Mouse (Mus musculus): ENCODE data around the gene Olfml2a. TPM values are rescaled to one million over a fixed set of nuclear protein-coding genes. Genes with fewer than 3 reads are reported as not detected.
A peak's percentile ranks its signal among the peaks of the same experiment; 100 is the strongest.

The Olfml2a gene
- 5.0 and 5.1 TPM in 2 replicates for polyA plus RNA-seq (2015; fragmentation: Nextera tagmentation; extraction: Ambion mirVana)

DNA sequence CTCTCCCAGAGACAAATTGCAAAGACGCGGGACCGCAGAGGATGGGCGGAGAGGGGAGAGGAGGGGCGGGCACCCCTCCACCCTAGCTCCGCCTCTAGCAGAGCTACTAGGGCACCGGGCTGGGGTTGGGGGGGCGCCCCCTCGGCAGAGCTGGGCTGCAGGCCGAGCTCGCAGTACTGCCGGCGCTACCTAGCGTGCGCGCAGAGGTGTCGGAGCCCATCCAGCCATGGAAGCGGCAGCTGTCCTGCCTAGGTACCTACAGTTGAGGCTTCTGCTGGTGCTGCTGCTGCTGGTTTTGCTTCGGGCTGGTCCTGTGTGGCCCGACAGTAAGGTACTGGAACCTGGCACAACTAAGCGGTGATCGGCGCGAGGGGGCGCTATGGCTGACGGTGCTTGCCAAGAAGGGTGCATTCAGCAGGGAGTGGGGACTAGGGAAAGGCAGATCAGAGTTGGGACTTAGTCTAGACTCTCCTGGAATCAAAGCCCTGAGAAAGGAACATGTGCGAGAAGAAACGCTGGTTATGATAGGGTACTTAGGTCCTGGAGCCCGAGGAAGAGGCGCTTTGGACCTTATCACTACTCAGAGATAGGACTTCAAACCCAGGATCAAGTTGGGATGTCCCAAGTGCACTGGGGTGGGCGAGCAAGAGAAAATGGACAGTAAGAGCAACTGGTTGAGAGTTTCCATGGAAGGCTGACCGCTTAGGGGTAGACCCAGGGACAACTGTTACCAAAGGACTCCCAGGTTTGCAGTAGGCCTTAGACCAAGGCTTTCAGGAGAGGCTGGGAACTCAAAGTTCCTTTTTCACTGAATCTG, at the start of gene Olfml2a:
Olfml2a (plus strand) TSS at position 128 of the 817 bp plus-strand sequence.
- Histone ChIP-seq H3K4me1 (peaks cover 39% of the 10 kb centered on the region), H3K27me3 (replicated peaks) (peaks cover 17% of the 10 kb centered on the region; the same call in 1 of the 2 replicates), H3K4me2 (peak within 1 kb of the TSS; percentile 83), H3K9me3 (no peaks in the 10 kb centered on the region), H3K27ac (replicated peaks) (peak within 1 kb of the TSS; percentile 9; the same call in 1 of the 2 replicates), H3K36me3 (no peaks in the 10 kb centered on the region), H3K9ac (peak within 1 kb of the TSS; percentile 78), H3K4me3 (peak within 1 kb of the TSS; percentile 54)
- peak; percentile 52 for ATAC-seq (ENCODE audit: extremely low read depth, insufficient number of reproducible peaks, low FRiP score, low TSS enrichment)
- WGBS = 6% methylated on average over 32 of the region's 32 CpGs

DNA sequence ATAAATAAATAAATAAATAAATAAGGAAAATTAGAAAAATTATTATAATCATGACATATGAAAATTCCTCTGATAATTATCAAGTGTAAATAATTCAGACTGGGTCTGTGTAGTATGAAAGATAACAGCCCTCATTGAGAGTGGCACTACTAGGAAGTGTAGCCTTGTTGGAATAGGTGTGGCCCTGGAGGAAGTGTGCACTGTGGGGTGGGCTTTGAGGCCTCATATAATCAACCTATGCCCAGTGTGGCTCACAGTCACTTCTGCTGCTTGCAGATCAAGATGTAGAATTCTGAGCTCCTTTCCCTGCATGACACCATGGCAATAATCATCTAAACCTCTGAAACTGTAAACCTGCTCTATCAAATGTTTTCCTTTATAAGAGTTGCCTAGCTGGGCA, 28.9 kb upstream of the Olfml2a start:
- no peak for ATAC-seq (ENCODE audit: extremely low read depth, insufficient number of reproducible peaks, low FRiP score, low TSS enrichment)
- Histone ChIP-seq H3K36me3 (no peaks in the 10 kb centered on the region; the same call in 1 of the 2 replicates), H3K4me3 (no peak overlapping the region), H3K9me3 (no peaks in the 10 kb centered on the region; the same call in 1 of the 2 replicates), H3K27me3 (replicated peaks) (no peaks in the 10 kb centered on the region), H3K27ac (replicated peaks) (no peak overlapping the region), H3K4me2 (no peak overlapping the region), H3K4me1 (peaks cover 14% of the 10 kb centered on the region; the same call in 1 of the 2 replicates), H3K9ac (no peak overlapping the region)

DNA sequence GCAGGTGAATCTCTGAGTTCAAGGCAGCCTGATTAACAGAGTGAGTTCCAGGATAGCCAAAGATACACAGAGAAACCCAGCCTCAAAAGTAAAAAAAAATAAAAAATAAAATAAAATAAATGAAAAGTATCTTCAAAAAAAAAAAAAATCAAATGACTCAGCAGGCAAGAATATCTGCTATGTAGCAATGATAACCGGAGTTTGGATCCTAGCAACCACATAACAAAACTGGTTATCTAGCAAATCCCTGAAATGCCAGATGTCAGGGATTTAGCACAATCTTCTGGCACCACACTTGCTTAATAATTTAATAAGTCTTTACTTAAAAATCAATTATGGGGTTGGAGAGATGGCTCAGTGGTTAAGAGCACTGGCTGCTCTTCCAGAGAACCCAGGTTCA, 27.5 kb upstream of the Olfml2a start:
- Histone ChIP-seq H3K9me3 (no peaks in the 10 kb centered on the region), H3K4me1 (peaks cover 7% of the 10 kb centered on the region; the same call in 1 of the 2 replicates), H3K27me3 (replicated peaks) (no peaks in the 10 kb centered on the region), H3K36me3 (no peaks in the 10 kb centered on the region), H3K4me3 (no peak overlapping the region), H3K9ac (no peak overlapping the region), H3K4me2 (no peak overlapping the region), H3K27ac (replicated peaks) (no peak overlapping the region)
- 84% methylated on average over 1 of the region's 1 CpGs for WGBS
- no peak for ATAC-seq (ENCODE audit: extremely low read depth, insufficient number of reproducible peaks, low FRiP score, low TSS enrichment)

DNA sequence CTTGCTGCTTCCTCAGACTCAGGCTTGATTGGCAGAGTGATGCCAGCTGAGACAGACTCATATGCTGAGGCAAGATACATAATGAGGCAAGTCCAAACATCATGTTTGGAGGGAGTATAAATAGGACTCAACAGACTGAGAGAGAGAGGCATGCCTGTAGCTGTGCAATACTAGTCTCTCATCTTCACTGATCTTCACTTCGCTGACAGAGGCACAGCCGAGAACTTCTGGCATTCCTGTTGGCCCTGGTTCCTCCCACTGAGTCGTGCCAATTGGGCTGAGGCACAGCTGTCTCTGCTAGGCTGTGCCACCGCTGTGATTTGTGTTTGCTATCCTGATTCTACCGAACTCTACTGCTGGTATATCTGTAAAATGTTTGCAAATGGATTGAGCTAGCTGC, 25.7 kb upstream of the Olfml2a start:
- no peak overlapping the region for H3K4me3 ChIP-seq
- H3K27ac ChIP-seq (replicated peaks) = no peak overlapping the region
- no peaks in the 10 kb centered on the region for H3K36me3 ChIP-seq
- H3K4me2 ChIP-seq = no peak overlapping the region
- no peaks in the 10 kb centered on the region for H3K9me3 ChIP-seq
- no peak for ATAC-seq (ENCODE audit: extremely low read depth, insufficient number of reproducible peaks, low FRiP score, low TSS enrichment)
- WGBS = 41% methylated on average over 5 of the region's 5 CpGs
- no peak overlapping the region for H3K9ac ChIP-seq
- H3K4me1 ChIP-seq = peaks cover 7% of the 10 kb centered on the region; the same call in 1 of the 2 replicates
- H3K27me3 ChIP-seq (replicated peaks) = no peaks in the 10 kb centered on the region

DNA sequence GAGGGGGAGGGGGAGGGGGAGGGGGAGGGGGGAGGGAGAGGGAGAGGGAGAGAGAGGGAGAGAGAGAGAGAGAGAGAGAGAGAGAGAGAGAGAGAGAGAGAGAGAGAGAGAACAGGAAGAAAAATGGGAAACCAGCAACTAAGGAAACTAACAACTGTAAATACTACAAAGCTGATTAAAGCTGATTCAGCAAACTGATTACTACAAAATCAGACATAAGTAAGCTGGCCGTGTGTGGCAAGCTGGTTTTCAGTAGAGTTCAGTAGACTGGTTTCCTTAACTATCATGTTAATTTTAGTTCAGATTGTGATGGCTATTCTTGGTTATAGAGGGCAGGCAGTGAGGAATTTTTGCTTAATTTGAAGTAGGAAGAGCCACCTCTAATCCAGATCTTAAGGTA, 23.2 kb upstream of the Olfml2a start:
- 63% methylated on average over 1 of the region's 1 CpGs for WGBS
- no peak overlapping the region for H3K9ac ChIP-seq
- H3K4me3 ChIP-seq = no peak overlapping the region
- H3K9me3 ChIP-seq = no peaks in the 10 kb centered on the region
- no peak overlapping the region for H3K27ac ChIP-seq (replicated peaks)
- peaks cover 7% of the 10 kb centered on the region; the same call in 1 of the 2 replicates for H3K4me1 ChIP-seq
- H3K27me3 ChIP-seq (replicated peaks) = no peaks in the 10 kb centered on the region
- no peaks in the 10 kb centered on the region for H3K36me3 ChIP-seq
- no peak for ATAC-seq (ENCODE audit: extremely low read depth, insufficient number of reproducible peaks, low FRiP score, low TSS enrichment)
- H3K4me2 ChIP-seq = no peak overlapping the region

DNA sequence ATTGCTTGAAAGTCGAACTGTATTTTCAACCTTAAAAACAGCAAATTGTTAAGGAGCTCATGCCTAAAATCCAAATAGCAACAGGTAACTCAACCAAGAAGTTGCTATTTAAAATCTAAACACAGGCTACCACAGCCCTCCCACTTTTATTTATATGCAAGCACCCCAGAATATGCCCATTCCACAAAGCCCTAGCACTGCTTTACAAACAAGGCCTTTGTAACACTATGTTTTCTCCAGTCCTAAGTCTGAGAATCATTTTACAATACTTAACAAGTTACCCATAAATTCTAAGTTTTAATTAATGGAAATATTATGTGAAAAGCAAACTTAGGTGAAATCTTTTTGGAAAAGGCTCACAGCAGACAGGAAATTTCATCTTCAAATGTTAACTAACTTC, 17.3 kb upstream of the Olfml2a start:
- Histone ChIP-seq H3K27ac (replicated peaks) (no peak overlapping the region), H3K4me3 (no peak overlapping the region), H3K9me3 (no peaks in the 10 kb centered on the region), H3K4me2 (no peak overlapping the region), H3K4me1 (peaks cover 4% of the 10 kb centered on the region; the same call in 1 of the 2 replicates), H3K27me3 (replicated peaks) (no peaks in the 10 kb centered on the region), H3K36me3 (no peaks in the 10 kb centered on the region), H3K9ac (no peak overlapping the region)
- ATAC-seq (ENCODE audit: extremely low read depth, insufficient number of reproducible peaks, low FRiP score, low TSS enrichment) = no peak
- WGBS = 54% methylated on average over 1 of the region's 1 CpGs

DNA sequence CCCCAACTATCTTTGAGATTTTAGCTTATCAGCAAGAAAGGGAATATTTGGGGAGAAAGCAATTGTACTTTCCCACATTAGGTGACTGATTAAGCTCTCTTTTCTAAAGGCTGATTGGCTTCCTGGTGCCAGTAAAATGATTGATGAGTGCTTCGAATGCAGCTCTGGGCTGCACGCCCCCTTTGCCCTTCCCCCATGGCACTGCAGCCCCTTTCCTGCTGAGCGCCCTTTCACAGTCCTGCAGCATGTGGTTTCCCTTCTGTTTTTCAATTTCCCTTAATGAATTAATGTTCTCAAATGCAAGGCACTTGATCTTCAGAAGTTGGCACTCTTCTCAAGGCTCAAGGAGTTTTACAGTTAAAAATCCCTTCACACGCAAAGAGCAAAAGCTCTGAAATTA, 16.8 kb upstream of the Olfml2a start:
- Histone ChIP-seq H3K27me3 (replicated peaks) (no peaks in the 10 kb centered on the region), H3K9me3 (no peaks in the 10 kb centered on the region), H3K9ac (no peak overlapping the region), H3K27ac (replicated peaks) (no peak overlapping the region), H3K4me3 (no peak overlapping the region), H3K4me2 (no peak overlapping the region), H3K4me1 (peaks cover 4% of the 10 kb centered on the region; the same call in 1 of the 2 replicates), H3K36me3 (no peaks in the 10 kb centered on the region)
- WGBS = 53% methylated on average over 4 of the region's 4 CpGs
- no peak for ATAC-seq (ENCODE audit: extremely low read depth, insufficient number of reproducible peaks, low FRiP score, low TSS enrichment)

DNA sequence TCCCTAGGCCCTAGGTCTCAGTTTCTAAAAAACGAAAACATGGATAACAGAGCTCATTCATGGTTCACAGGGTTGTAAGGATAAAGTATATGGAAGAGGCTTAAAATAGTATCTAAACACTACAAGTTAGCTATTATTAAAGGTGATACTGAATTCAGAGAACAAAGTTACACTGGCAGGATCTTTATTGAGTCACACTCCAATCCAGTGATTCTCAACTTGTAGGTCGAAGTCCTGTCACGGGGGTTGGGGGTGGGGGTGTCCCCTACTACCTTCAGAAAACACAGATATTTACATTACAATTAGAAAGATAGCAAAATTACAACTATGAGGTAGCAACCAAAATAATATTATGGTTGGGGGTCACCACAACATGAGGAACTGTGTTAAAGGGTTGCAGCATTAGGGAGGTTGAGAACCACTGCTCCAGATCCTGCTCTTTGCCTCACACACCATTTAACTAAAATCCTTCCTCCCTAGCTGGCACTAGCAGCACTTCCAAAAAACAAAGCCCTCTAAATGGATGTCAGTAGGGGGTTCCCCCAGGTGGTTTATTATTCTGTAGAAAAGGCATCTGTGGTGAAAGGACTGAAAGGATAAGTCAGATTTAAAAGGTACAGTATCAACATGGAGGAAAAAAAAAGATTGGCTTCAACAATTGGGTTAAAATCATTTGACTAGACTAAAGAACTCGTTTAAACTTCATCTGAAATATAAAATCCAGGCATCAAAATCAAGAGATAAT, 14.7 kb upstream of the Olfml2a start:
- Histone ChIP-seq H3K36me3 (no peaks in the 10 kb centered on the region), H3K27me3 (replicated peaks) (no peaks in the 10 kb centered on the region), H3K9me3 (no peaks in the 10 kb centered on the region), H3K4me2 (no peak overlapping the region), H3K4me1 (peaks cover 4% of the 10 kb centered on the region; the same call in 1 of the 2 replicates), H3K4me3 (no peak overlapping the region), H3K9ac (no peak overlapping the region), H3K27ac (replicated peaks) (no peak overlapping the region)
- WGBS = 43% methylated on average over 4 of the region's 4 CpGs
- no peak for ATAC-seq (ENCODE audit: extremely low read depth, insufficient number of reproducible peaks, low FRiP score, low TSS enrichment)

DNA sequence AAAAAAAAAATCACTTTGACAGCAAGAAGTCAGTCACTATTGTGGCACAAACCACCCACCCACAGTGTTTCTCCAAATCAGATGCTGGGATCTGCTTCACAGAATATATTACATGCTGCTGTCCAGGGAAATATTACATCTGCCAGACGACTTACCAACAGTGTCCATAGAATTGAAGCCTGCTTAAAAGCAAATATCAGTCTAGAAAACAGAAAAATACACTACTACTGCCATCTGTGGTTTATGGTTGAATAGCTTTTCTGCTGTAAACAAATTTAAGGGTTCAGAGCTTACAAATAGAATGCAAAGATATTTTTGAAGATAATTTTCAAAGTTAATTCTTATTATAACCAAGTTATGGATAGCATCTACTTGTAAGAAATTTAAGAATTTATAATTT, 10.4 kb upstream of the Olfml2a start:
- 54% methylated on average over 1 of the region's 1 CpGs for WGBS

DNA sequence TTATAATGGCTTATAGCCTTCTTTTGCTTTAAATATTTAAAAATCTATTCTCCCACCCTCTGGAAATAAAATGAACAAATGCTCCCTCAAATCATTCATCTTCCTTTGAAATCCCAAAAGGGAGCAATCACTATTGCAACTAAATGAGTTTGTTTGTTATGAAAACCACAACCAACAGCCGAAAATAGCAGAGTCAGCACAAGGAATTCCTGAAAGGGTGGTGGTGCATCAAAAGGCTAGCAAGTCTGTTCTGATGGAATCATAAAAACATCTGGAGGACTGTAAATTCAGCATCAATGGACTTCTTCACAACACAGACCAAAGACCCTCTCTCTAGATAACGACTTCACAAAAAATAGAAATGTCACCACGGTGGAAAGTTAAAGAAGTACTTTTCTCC, 8.3 kb upstream of the Olfml2a start:
- no peak for ATAC-seq (ENCODE audit: extremely low read depth, insufficient number of reproducible peaks, low FRiP score, low TSS enrichment)
- no peak overlapping the region for H3K27ac ChIP-seq (replicated peaks)

More for the DNA sequence above, 10.4 kb upstream of the Olfml2a start:
- no peak overlapping the region for H3K9ac ChIP-seq
- H3K27me3 ChIP-seq (replicated peaks) = peaks cover 12% of the 10 kb centered on the region
- H3K9me3 ChIP-seq = no peaks in the 10 kb centered on the region
- ATAC-seq (ENCODE audit: extremely low read depth, insufficient number of reproducible peaks, low FRiP score, low TSS enrichment) = no peak
- H3K4me1 ChIP-seq = peaks cover 10% of the 10 kb centered on the region
- no peaks in the 10 kb centered on the region for H3K36me3 ChIP-seq
- H3K4me3 ChIP-seq = no peak overlapping the region
- no peak overlapping the region for H3K4me2 ChIP-seq
- H3K27ac ChIP-seq (replicated peaks) = no peak overlapping the region

DNA sequence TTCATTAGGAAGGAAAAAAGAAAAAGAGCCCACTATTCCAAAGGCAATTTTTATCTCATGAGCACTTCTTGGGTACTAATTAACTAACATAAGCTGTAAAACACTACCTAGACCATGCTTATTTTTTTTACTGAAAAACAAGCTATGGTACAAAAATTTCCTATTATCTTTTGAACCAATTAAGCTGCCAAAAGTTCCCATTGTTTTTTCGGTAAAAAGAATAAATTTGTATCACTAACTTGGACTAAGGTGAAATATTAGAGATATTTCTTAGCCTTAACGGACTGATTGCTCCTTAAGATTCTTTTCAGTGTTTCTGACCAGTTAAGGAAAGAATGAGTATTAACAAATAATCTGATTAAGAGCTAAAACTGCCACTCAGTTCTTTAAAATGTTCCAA, 7.9 kb upstream of the Olfml2a start:
- WGBS = 62% methylated on average over 2 of the region's 2 CpGs
- no peak for ATAC-seq (ENCODE audit: extremely low read depth, insufficient number of reproducible peaks, low FRiP score, low TSS enrichment)
- H3K27me3 ChIP-seq (replicated peaks) = peaks cover 19% of the 10 kb centered on the region
- no peak overlapping the region for H3K4me3 ChIP-seq
- no peaks in the 10 kb centered on the region for H3K9me3 ChIP-seq
- H3K9ac ChIP-seq = no peak overlapping the region
- H3K36me3 ChIP-seq = no peaks in the 10 kb centered on the region
- H3K4me2 ChIP-seq = no peak overlapping the region
- H3K27ac ChIP-seq (replicated peaks) = no peak overlapping the region
- H3K4me1 ChIP-seq = peaks cover 13% of the 10 kb centered on the region

More for the DNA sequence above, 8.3 kb upstream of the Olfml2a start:
- Histone ChIP-seq H3K27me3 (replicated peaks) (peaks cover 16% of the 10 kb centered on the region), H3K9me3 (no peaks in the 10 kb centered on the region), H3K4me2 (no peak overlapping the region), H3K36me3 (no peaks in the 10 kb centered on the region), H3K4me1 (peaks cover 13% of the 10 kb centered on the region), H3K4me3 (no peak overlapping the region), H3K9ac (no peak overlapping the region)
- 61% methylated on average over 3 of the region's 3 CpGs for WGBS
